36 mouse cellular contexts compared by ENCODE assay signal in the genomic region with DNA sequence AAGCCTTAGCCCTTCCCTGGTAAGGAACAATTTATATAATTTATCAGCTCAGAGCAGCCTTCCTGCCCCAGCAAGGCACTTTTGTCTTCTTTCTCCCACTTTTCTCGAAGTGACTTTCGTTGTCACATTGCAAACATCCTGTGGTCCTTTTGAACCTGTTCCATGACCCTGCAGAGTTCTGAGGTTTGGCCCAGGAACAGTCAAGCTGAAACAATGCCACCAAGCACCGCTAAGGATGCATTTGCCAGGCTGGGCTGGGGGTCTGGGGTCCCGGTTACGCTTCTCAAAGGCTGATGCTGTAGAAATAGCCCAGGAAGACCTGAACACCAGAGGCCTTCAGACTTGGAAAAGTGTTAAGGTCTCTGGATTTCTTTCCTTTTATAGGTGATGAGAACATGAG. TPM values are rescaled to one million over a fixed set of nuclear protein-coding genes. Genes with fewer than 3 reads are reported as not detected.
"Had no signal": no experiment of that assay in that cellular context is flagged by ENCODE, and none has a peak within 500 bp of the region (broad histone marks: within the 10 kb centered on the region; RNA-seq: fewer than 3 reads in every experiment).

No protein-coding gene starts in this region.

- DNase-seq: gastrocnemius, adult 2 months; gastrocnemius, postnatal 10 days; gastrocnemius, postnatal 25 days; heart, adult 2 months; heart, postnatal 14 days; heart, postnatal 36 days; kidney, adult 18-20 months; kidney, adult 8-10 months; kidney, postnatal 10 days; kidney, postnatal 25 days; kidney, postnatal 4 days; liver; liver, embryonic 13.5 days; liver, postnatal 0 days had no signal

- H3K4me2 ChIP-seq: heart, embryonic 12.5 days; heart, embryonic 15.5 days; hindbrain, embryonic 12.5 days; hindbrain, embryonic 14.5 days; intestine, embryonic 15.5 days; limb, embryonic 12.5 days; liver, embryonic 11.5 days; liver, embryonic 13.5 days; liver, embryonic 15.5 days had no signal

- ATAC-seq: hindbrain, embryonic 16.5 days; inflammation-experienced regulatory T-cells, adult 6 months; intestine, embryonic 15.5 days; intestine, postnatal 0 days; liver, postnatal 0 days had no signal

- H3K4me1 ChIP-seq: intestine, embryonic 15.5 days; limb, embryonic 12.5 days; liver, embryonic 13.5 days; liver, embryonic 15.5 days had no signal

- H3K4me3 ChIP-seq: gastrocnemius, adult 2 months; heart, adult 2 months; heart, embryonic 12.5 days; heart, embryonic 15.5 days; hindbrain, embryonic 10.5 days; hindbrain, embryonic 12.5 days; intestine, embryonic 15.5 days; limb, embryonic 10.5 days; limb, embryonic 12.5 days; liver, embryonic 13.5 days; liver, embryonic 15.5 days had no signal

- H3K9ac ChIP-seq: heart, embryonic 12.5 days; heart, embryonic 15.5 days; hindbrain, embryonic 12.5 days; hindbrain, embryonic 14.5 days; intestine, embryonic 15.5 days; limb, embryonic 12.5 days; liver, embryonic 13.5 days; liver, embryonic 15.5 days; liver, postnatal 0 days had no signal

- H3K27ac ChIP-seq: gastrocnemius, adult 2 months; heart, adult 2 months; heart, embryonic 15.5 days; hindbrain, embryonic 10.5 days; hindbrain, embryonic 12.5 days; hindbrain, embryonic 14.5 days; intestine, embryonic 15.5 days; limb, embryonic 10.5 days; limb, embryonic 12.5 days; liver, embryonic 13.5 days; liver, embryonic 15.5 days had no signal

- H3K36me3 ChIP-seq: heart, embryonic 12.5 days; heart, embryonic 15.5 days; hindbrain, embryonic 10.5 days; hindbrain, embryonic 12.5 days; intestine, embryonic 15.5 days; limb, embryonic 10.5 days; limb, embryonic 12.5 days; liver, embryonic 13.5 days; liver, embryonic 15.5 days had no signal

- H3K9me3 ChIP-seq: heart, embryonic 12.5 days; heart, embryonic 15.5 days; hindbrain, embryonic 12.5 days; intestine, embryonic 15.5 days; limb, embryonic 10.5 days; limb, embryonic 12.5 days; liver, embryonic 13.5 days; liver, embryonic 15.5 days had no signal

- H3K27me3 ChIP-seq: heart, embryonic 12.5 days; heart, embryonic 15.5 days; hindbrain, embryonic 12.5 days; intestine, embryonic 15.5 days; limb, embryonic 12.5 days; liver, embryonic 13.5 days; liver, embryonic 15.5 days had no signal

RNA-seq across cellular contexts. Expression of a gene that starts 53.2 kb away (rescaled TPM):
- total RNA-seq: gastrocnemius, adult 2 months; gastrocnemius, postnatal 10 days; gastrocnemius, postnatal 25 days; granulocyte monocyte progenitor cell, adult 5-6 weeks; heart, adult 2 months; heart, postnatal 14 days; heart, postnatal 36 days; left cerebral cortex, postnatal 14 days had no signal
- polyA plus RNA-seq: heart, embryonic 12.5 days; heart, postnatal 0 days; hindbrain, embryonic 12.5 days; inflammation-experienced regulatory T-cells, adult 6 months; intestine, embryonic 15.5 days; intestine, postnatal 0 days; kidney, embryonic 14.5 days; limb, embryonic 12.5 days; liver, embryonic 11.5 days; liver, embryonic 13.5 days; liver, postnatal 0 days had no signal

RNA-seq across cellular contexts. Expression of a gene that starts 55.3 kb away (rescaled TPM):
- total RNA-seq: gastrocnemius, adult 2 months; gastrocnemius, postnatal 10 days; gastrocnemius, postnatal 25 days; gastrocnemius, postnatal 4 days; granulocyte monocyte progenitor cell, adult 5-6 weeks; heart, adult 2 months; heart, postnatal 14 days; heart, postnatal 36 days; layer of hippocampus, postnatal 10 days; layer of hippocampus, postnatal 25 days; left cerebral cortex, postnatal 14 days; left cerebral cortex, postnatal 36 days had no signal
- polyA plus RNA-seq: frontal cortex, adult 2 months; heart, adult 2 months; heart, embryonic 15.5 days; hindbrain, embryonic 14.5 days; hindbrain, embryonic 16.5 days; inflammation-experienced regulatory T-cells, adult 6 months; liver, embryonic 11.5 days; liver, embryonic 13.5 days; liver, postnatal 0 days had no signal

RNA-seq across cellular contexts. Expression of a gene that starts 57.6 kb away (rescaled TPM):
- total RNA-seq: granulocyte monocyte progenitor cell, adult 5-6 weeks had no signal
- polyA plus RNA-seq: inflammation-experienced regulatory T-cells, adult 6 months had no signal
